Mouse (Mus musculus) kidney, adult 2 months (tissue): ENCODE data around the gene Tom1l1.

Experiments
- CTCF ChIP-seq: fragments of 200-500 bp; conservative IDR thresholded peaks from 2 replicates; pipeline ENCODE4 v1.5.1; 2011; ENCODE audit warnings: low read depth, mild to moderate bottlenecking, control low read depth, low read length, moderate library complexity, mixed read lengths; ENCODE audit not compliant: insufficient read depth, insufficient read length
- POLR2A ChIP-seq: fragments of 200-500 bp; IDR thresholded peaks from one replicate; pipeline ENCODE4 v1.6.1; 2011; ENCODE audit warnings: low read depth, low read length, control low read depth

- no peak for TF ChIP-seq CTCF
- no peak for TF ChIP-seq POLR2A
These were observed 73.4 kb downstream of the Tom1l1 start for GRCm38 (mm10) chr11:90614743-90615142.
